Mouse (Mus musculus) testis, adult 2 months (tissue): ENCODE measurements around the gene Mrps6.

ENCODE experiments used
- CTCF ChIP-seq: fragments of 200-500 bp; IDR thresholded peaks from 2 replicates; pipeline ENCODE4 v1.5.1; 2012; ENCODE audit warnings: low read depth, mild to moderate bottlenecking, inconsistent platforms, low read length, moderate library complexity; ENCODE audit not compliant: control insufficient read depth, insufficient read depth, insufficient replicate concordance
- POLR2A ChIP-seq: fragments of 200-500 bp; IDR thresholded peaks from 2 replicates; pipeline ENCODE4 v1.6.1; 2012; ENCODE audit warnings: low read depth, mild to moderate bottlenecking, inconsistent platforms, low read length, moderate library complexity; ENCODE audit not compliant: control insufficient read depth

DNA sequence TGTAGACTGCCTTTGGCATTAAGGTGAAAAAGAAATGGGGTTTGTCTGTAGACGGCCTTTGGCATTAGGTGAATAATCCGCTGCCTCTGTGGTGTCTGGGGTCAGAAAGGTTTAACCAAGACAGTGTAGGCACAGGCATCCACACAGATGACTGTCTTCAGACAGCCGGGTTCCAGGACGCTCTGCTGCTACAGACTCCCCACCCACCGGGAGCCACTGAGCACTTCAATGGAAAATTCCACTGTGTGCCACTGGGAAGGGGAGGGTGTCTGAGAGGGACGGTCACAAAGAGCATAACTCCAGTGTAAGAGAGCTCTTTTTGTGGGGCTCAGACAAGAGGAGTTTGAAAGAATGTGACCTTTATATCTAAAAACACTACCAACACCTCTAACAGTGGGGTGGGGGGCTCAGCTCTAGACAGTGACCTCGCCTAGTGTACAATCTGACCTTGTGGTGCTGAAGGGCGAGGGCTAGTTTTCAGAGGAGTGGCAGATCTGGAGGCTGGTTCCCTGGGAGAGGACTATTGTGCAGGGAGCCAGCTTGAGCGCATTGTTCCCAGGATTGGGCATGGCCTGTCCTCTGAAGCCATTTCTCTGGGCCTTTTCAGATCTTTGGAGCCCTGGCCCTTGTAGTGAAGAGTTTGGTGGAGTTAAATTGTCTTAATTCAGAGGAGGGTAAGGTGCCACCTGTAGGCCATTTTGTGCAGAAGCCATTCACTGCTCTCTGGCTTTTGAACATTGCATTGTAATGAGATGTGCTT lies 45.7 kb downstream of the Mrps6 start:
- TF ChIP-seq CTCF (no peak), POLR2A (no peak)
